Mouse (Mus musculus) hindbrain, postnatal 0 days (tissue): Measurements from ENCODE around the gene Disp1. TPM values are rescaled to one million over a fixed set of nuclear protein-coding genes. Genes with fewer than 3 reads are reported as not detected.

Experiments used
- ATAC-seq: fragments of 200-750 bp; cut with Nextera tagmentation; 2 replicates; pipeline ENCODE4 v1.8.0; 2017; ENCODE audit warnings: mild to moderate bottlenecking, moderate TSS enrichment, moderate library complexity
- DNase-seq: peaks from one replicate; pipeline ENCODE4 v3.0.0-alpha.2; 2015; ENCODE audit warnings: low spot score
- H3K27ac ChIP-seq: fragments of 300-500 bp; sonication (generic); 2 replicates; pipeline ENCODE4 v1.5.1; 2014; ENCODE audit warnings: mild to moderate bottlenecking
- H3K27me3 ChIP-seq: fragments of 300-500 bp; sonication (generic); 2 replicates; pipeline ENCODE4 v1.6.1; 2014; ENCODE audit warnings: low read length, mixed read lengths; ENCODE audit not compliant: insufficient read depth
- H3K36me3 ChIP-seq: fragments of 300-500 bp; sonication (generic); 2 replicates; pipeline ENCODE4 v1.6.1; 2014; ENCODE audit warnings: low read length, mixed read lengths; ENCODE audit not compliant: insufficient read depth
- H3K4me1 ChIP-seq: fragments of 300-500 bp; sonication (generic); 2 replicates; pipeline ENCODE4 v1.6.1; 2014; ENCODE audit warnings: antibody characterized with exemption, low read length, mixed read lengths; ENCODE audit not compliant: insufficient read depth
- H3K4me2 ChIP-seq: fragments of 300-500 bp; sonication (generic); 2 replicates; pipeline ENCODE4 v1.6.1; 2014; ENCODE audit warnings: low read depth, mild to moderate bottlenecking, low read length, moderate library complexity, mixed read lengths
- H3K4me3 ChIP-seq: fragments of 300-500 bp; sonication (generic); 2 replicates; pipeline ENCODE4 v1.5.1; 2014; ENCODE audit warnings: low read length
- H3K9ac ChIP-seq: fragments of 300-500 bp; sonication (generic); replicated peaks from 2 replicates; pipeline ENCODE4 v1.6.1; 2014; ENCODE audit warnings: mild to moderate bottlenecking, low read length, moderate library complexity, mixed read lengths
- H3K9me3 ChIP-seq: fragments of 300-500 bp; sonication (generic); 2 replicates; pipeline ENCODE4 v1.6.1; 2016; ENCODE audit warnings: low read length, mixed read lengths
- CTCF ChIP-seq: IDR thresholded peaks from 2 replicates; pipeline ENCODE4 v1.5.1; 2016; ENCODE audit warnings: antibody characterized with exemption, control low read depth, low read depth
- WGBS: fragments of 180-500 bp; shearing (Covaris S2); extraction: QIAGEN DNeasy Blood & Tissue Kit; methylation state at CpG from one replicate; pipeline ENCODE4 v1.1.7; 2014; 5-methylcytosine and 5-hydroxymethylcytosine counted together
- polyA plus RNA-seq: library from polyadenylated mRNA; unstranded; fragments of >200 nt; fragmentation: Nextera tagmentation; extraction: Ambion mirVana; gene quantifications from 2 replicates; pipeline ENCODE4 v1.2.1, GENCODE M21; 2015
- total RNA-seq: library from RNA; depleted of rRNA; stranded (reverse); fragments of >200 nt; gene quantifications from 2 replicates; pipeline ENCODE4 v1.2.3, GENCODE M21; 2014

Gene Disp1
- total and polyA plus RNA-seq, 2 experiments from 2014 or later = 7.4 to 8.2 TPM

GRCm38 (mm10) chr1:183084085-183085050, 137.0 kb downstream of the Disp1 start:
- peak; percentile 32 for DNase-seq
- TF ChIP-seq CTCF = no peak
- ATAC-seq = no peak

GRCm38 (mm10) chr1:183082436-183082835, 138.9 kb downstream of the Disp1 start:
- Histone ChIP-seq H3K9me3 (no peaks in the 10 kb centered on the region), H3K4me3 (no peak overlapping the region), H3K36me3 (peaks cover 8% of the 10 kb centered on the region; the same call in 1 of the 2 replicates), H3K4me2 (no peak overlapping the region), H3K27ac (no peak overlapping the region), H3K9ac (no peak overlapping the region), H3K27me3 (no peaks in the 10 kb centered on the region), H3K4me1 (no peaks in the 10 kb centered on the region)
- 75% methylated on average over 4 of the region's 4 CpGs for WGBS
- ATAC-seq = no peak
- no peak for DNase-seq
- TF ChIP-seq CTCF = peak; percentile 15; the same call in 1 of the 2 replicates

More at GRCm38 (mm10) chr1:183084085-183085050, 137.0 kb downstream of the Disp1 start:
- no peak overlapping the region for H3K4me3 ChIP-seq
- H3K9ac ChIP-seq = no peak overlapping the region
- peaks cover 2% of the 10 kb centered on the region; the same call in 1 of the 2 replicates for H3K9me3 ChIP-seq
- no peak overlapping the region for H3K27ac ChIP-seq
- H3K27me3 ChIP-seq = no peaks in the 10 kb centered on the region
- WGBS = 53% methylated on average over 8 of the region's 8 CpGs
- peaks cover 26% of the 10 kb centered on the region; the same call in 1 of the 2 replicates for H3K36me3 ChIP-seq
- H3K4me2 ChIP-seq = no peak overlapping the region
- H3K4me1 ChIP-seq = no peaks in the 10 kb centered on the region

GRCm38 (mm10) chr1:183081126-183081525, 140.2 kb downstream of the Disp1 start:
- TF ChIP-seq CTCF = no peak
- no peak overlapping the region for H3K9ac ChIP-seq
- H3K27me3 ChIP-seq = no peaks in the 10 kb centered on the region
- H3K4me3 ChIP-seq = no peak overlapping the region
- H3K4me1 ChIP-seq = no peaks in the 10 kb centered on the region
- H3K9me3 ChIP-seq = no peaks in the 10 kb centered on the region
- H3K4me2 ChIP-seq = no peak overlapping the region
- peaks cover 2% of the 10 kb centered on the region; the same call in 1 of the 2 replicates for H3K36me3 ChIP-seq
- DNase-seq (no peak), ATAC-seq (no peak)
- no peak overlapping the region for H3K27ac ChIP-seq

- no peak for ATAC-seq
- DNase-seq = no peak
- H3K4me1 ChIP-seq = no peaks in the 10 kb centered on the region
- no peaks in the 10 kb centered on the region for H3K27me3 ChIP-seq
- H3K9ac ChIP-seq = no peak overlapping the region
- H3K4me3 ChIP-seq = no peak overlapping the region
- H3K27ac ChIP-seq = peak overlapping the region; percentile 45; the same call in 1 of the 2 replicates
- 54% methylated on average over 15 of the region's 15 CpGs for WGBS
- TF ChIP-seq CTCF = no peak
- no peaks in the 10 kb centered on the region for H3K36me3 ChIP-seq
- H3K9me3 ChIP-seq = no peaks in the 10 kb centered on the region
- H3K4me2 ChIP-seq = no peak overlapping the region
Measured at GRCm38 (mm10) chr1:183075121-183075822, 146.1 kb downstream of the Disp1 start.

GRCm38 (mm10) chr1:183072263-183073050, 148.9 kb downstream of the Disp1 start:
- 72% methylated on average over 12 of the region's 12 CpGs for WGBS
- Histone ChIP-seq H3K9ac (no peak overlapping the region), H3K9me3 (no peaks in the 10 kb centered on the region), H3K4me2 (no peak overlapping the region), H3K27me3 (no peaks in the 10 kb centered on the region), H3K4me3 (no peak overlapping the region), H3K36me3 (no peaks in the 10 kb centered on the region), H3K4me1 (no peaks in the 10 kb centered on the region), H3K27ac (no peak overlapping the region)
- no peak for TF ChIP-seq CTCF
- no peak for ATAC-seq
- no peak for DNase-seq

GRCm38 (mm10) chr1:183069954-183070649, 151.2 kb downstream of the Disp1 start:
- no peak for ATAC-seq
- no peak for DNase-seq
- 51% methylated on average over 8 of the region's 8 CpGs for WGBS

More at GRCm38 (mm10) chr1:183069954-183070649, 151.2 kb downstream of the Disp1 start:
- H3K9ac ChIP-seq = no peak overlapping the region
- H3K4me2 ChIP-seq = no peak overlapping the region
- no peaks in the 10 kb centered on the region for H3K27me3 ChIP-seq
- no peaks in the 10 kb centered on the region for H3K36me3 ChIP-seq
- H3K4me3 ChIP-seq = no peak overlapping the region
- H3K27ac ChIP-seq = no peak overlapping the region
- no peaks in the 10 kb centered on the region for H3K4me1 ChIP-seq
- no peaks in the 10 kb centered on the region for H3K9me3 ChIP-seq
- TF ChIP-seq CTCF = no peak
